Mouse (Mus musculus): ENCODE measurements around the gene L3mbtl3. TPM values are rescaled to one million over a fixed set of nuclear protein-coding genes. Genes with fewer than 3 reads are reported as not detected.
A peak's percentile ranks its signal among the peaks of the same experiment; 100 is the strongest.

Gene L3mbtl3
- total and polyA plus RNA-seq, 2 experiments from 2014 or later = 19.2 to 56.5 TPM

DNA sequence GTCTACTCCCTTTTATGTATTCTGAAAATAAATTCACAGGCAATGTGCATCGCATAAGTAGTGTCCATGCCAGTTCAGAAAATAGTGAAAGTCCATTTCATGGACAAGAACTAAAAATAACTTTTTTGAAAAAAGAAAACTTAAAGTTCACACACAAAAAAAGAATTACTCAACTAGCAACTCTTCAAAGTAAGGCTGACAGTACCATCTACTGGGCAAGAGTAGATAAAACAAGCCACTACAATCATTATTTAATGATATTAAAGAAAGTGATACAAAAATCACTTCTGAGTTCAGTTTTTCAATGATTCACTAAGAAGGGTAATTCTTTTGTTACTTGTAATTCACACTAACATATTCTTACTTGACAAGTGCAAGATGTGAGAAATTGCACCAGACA, 29.9 kb downstream of the L3mbtl3 start:
- H3K36me3 ChIP-seq (ENCODE audit: insufficient read depth) = peaks cover 5% of the 10 kb centered on the region
- no peaks in the 10 kb centered on the region for H3K27me3 ChIP-seq (ENCODE audit: insufficient read depth, low read length)
- ATAC-seq = peak; percentile 27; the same call in 1 of the 2 replicates
- no peaks in the 10 kb centered on the region for H3K4me1 ChIP-seq (ENCODE audit: insufficient read depth)
- H3K9me3 ChIP-seq (ENCODE audit: low read length) = no peaks in the 10 kb centered on the region
- peak; percentile 62 for TF ChIP-seq CTCF (IDR thresholded peaks at IDR 0.05; ENCODE audit: low read depth)
- H3K27ac ChIP-seq (ENCODE audit: low read depth, low read length) = no peak overlapping the region
- peak; percentile 35 for DNase-seq
- 83% methylated on average over 1 of the region's 1 CpGs for WGBS
- H3K4me3 ChIP-seq (ENCODE audit: low read depth, low read length) = no peak overlapping the region
- H3K4me2 ChIP-seq (ENCODE audit: low read depth) = no peak overlapping the region
- no peak overlapping the region for H3K9ac ChIP-seq

DNA sequence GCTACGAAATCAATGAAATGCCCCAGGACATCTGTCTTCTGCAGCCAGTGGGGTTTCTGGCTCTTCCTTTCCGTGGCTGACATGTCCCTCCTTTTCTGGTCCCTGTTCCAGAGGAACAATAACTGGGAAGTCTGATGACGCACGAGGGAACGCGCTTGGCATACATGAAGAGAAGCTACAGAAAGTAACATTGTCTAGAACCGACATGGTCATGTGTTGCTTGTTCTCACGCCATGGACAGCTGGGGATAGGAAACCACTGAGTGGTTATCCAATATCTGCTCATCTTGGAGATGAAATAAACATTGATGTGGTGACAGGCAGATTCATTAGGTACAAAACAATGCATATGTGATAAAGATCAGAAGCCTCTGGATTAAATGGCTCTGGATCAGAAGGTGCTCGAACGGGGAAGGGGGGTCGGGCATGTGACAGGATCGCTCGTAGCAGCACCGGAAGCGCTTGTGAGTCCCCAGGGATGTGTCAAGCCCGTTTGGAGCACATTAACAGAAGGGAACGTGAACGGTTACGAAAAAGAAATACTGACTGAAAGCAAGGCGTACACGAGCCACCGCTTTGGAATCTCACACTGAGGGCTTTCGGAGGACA, 37.8 kb downstream of the L3mbtl3 start:
- TF ChIP-seq CTCF (IDR thresholded peaks at IDR 0.05; ENCODE audit: low read depth) = no peak
- no peaks in the 10 kb centered on the region for H3K27me3 ChIP-seq (ENCODE audit: insufficient read depth, low read length)
- H3K4me2 ChIP-seq (ENCODE audit: low read depth) = no peak overlapping the region
- ATAC-seq (no peak), DNase-seq (no peak)
- no peaks in the 10 kb centered on the region for H3K4me1 ChIP-seq (ENCODE audit: insufficient read depth)
- no peak overlapping the region for H3K9ac ChIP-seq
- H3K9me3 ChIP-seq (ENCODE audit: low read length) = no peaks in the 10 kb centered on the region
- H3K36me3 ChIP-seq (ENCODE audit: insufficient read depth) = peaks cover 46% of the 10 kb centered on the region
- no peak overlapping the region for H3K27ac ChIP-seq (ENCODE audit: low read depth, low read length)
- WGBS = 88% methylated on average over 23 of the region's 23 CpGs
- no peak overlapping the region for H3K4me3 ChIP-seq (ENCODE audit: low read depth, low read length)

DNA sequence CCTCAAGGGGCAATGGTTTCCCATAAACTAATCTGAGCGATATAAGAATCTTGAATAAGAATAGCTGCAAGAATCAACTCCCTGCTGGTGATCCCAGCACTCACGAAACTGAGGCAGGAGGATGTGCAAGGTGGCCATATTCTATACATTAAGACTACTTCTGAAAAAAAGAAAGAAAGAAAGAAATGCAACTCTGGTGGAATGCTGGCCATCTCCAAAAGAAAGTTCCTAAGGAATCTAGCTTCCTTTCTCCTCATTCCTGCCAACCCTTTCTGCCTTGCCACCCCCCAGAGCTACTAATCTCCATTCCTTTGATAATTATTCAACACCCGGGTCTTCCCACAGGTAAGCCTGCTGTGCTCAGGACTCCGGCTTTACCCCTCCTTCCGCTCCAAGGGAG, 41.8 kb downstream of the L3mbtl3 start:
- H3K4me2 ChIP-seq (ENCODE audit: low read depth) = no peak overlapping the region
- H3K27ac ChIP-seq (ENCODE audit: low read depth, low read length) = no peak overlapping the region
- H3K4me1 ChIP-seq (ENCODE audit: insufficient read depth) = no peaks in the 10 kb centered on the region
- DNase-seq (no peak), ATAC-seq (no peak)
- H3K27me3 ChIP-seq (ENCODE audit: insufficient read depth, low read length) = no peaks in the 10 kb centered on the region
- no peak for TF ChIP-seq CTCF (IDR thresholded peaks at IDR 0.05; ENCODE audit: low read depth)
- WGBS = 48% methylated on average over 5 of the region's 5 CpGs
- no peaks in the 10 kb centered on the region for H3K9me3 ChIP-seq (ENCODE audit: low read length)
- no peak overlapping the region for H3K9ac ChIP-seq
- H3K36me3 ChIP-seq (ENCODE audit: insufficient read depth) = peaks cover 27% of the 10 kb centered on the region
- H3K4me3 ChIP-seq (ENCODE audit: low read depth, low read length) = no peak overlapping the region

DNA sequence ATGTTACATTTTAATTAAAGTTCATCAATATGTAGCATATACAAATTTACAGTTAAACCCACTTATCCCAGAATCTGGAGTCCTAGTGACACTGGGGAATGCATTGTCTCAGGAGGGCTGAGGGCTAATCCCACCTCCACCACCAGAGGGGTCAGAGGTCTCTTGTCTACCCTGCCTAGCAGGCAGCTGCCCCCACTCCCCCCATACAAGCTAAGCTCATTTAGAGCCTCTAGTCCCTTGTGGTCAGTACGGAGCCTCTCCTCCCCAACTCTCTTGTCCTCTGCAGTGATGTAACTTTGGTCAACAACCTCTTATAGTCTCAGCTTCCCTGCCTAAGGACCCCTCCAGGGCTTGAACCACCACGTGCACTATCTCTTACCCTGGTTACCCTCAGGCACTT, 43.0 kb downstream of the L3mbtl3 start:
- Histone ChIP-seq H3K27me3 (ENCODE audit: insufficient read depth, low read length) (no peaks in the 10 kb centered on the region), H3K27ac (ENCODE audit: low read depth, low read length) (no peak overlapping the region), H3K36me3 (ENCODE audit: insufficient read depth) (peaks cover 16% of the 10 kb centered on the region), H3K4me3 (ENCODE audit: low read depth, low read length) (no peak overlapping the region), H3K4me2 (ENCODE audit: low read depth) (no peak overlapping the region), H3K9ac (no peak overlapping the region), H3K9me3 (ENCODE audit: low read length) (no peaks in the 10 kb centered on the region), H3K4me1 (ENCODE audit: insufficient read depth) (no peaks in the 10 kb centered on the region)
- no peak for TF ChIP-seq CTCF (IDR thresholded peaks at IDR 0.05; ENCODE audit: low read depth)
- 30% methylated on average over 2 of the region's 2 CpGs for WGBS
- no peak for DNase-seq
- ATAC-seq = no peak

DNA sequence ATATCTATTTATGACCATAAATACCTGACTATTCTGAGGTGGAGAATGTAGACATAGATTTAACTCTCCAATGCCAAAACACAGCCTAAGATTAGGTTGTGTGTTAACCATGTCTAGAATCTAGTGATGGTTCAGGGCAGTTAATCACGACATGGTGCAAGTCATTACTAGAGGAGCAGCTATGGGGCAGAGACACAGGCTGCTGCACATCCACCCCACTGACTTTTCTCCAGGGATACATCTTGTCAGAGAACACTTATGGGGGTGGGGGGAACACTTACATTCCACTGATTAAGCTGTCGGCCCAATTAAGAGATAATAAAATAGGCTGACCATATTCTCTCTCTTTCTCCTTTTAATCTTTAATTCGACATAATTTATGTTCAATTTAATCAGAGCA, 46.9 kb downstream of the L3mbtl3 start:
- DNase-seq (no peak), ATAC-seq (no peak)
- Histone ChIP-seq H3K9ac (no peak overlapping the region), H3K27me3 (ENCODE audit: insufficient read depth, low read length) (no peaks in the 10 kb centered on the region), H3K36me3 (ENCODE audit: insufficient read depth) (peaks cover 13% of the 10 kb centered on the region), H3K9me3 (ENCODE audit: low read length) (no peaks in the 10 kb centered on the region), H3K4me2 (ENCODE audit: low read depth) (no peak overlapping the region), H3K4me3 (ENCODE audit: low read depth, low read length) (no peak overlapping the region), H3K27ac (ENCODE audit: low read depth, low read length) (no peak overlapping the region), H3K4me1 (ENCODE audit: insufficient read depth) (no peaks in the 10 kb centered on the region)
- 71% methylated on average over 3 of the region's 3 CpGs for WGBS
- no peak for TF ChIP-seq CTCF (IDR thresholded peaks at IDR 0.05; ENCODE audit: low read depth)

DNA sequence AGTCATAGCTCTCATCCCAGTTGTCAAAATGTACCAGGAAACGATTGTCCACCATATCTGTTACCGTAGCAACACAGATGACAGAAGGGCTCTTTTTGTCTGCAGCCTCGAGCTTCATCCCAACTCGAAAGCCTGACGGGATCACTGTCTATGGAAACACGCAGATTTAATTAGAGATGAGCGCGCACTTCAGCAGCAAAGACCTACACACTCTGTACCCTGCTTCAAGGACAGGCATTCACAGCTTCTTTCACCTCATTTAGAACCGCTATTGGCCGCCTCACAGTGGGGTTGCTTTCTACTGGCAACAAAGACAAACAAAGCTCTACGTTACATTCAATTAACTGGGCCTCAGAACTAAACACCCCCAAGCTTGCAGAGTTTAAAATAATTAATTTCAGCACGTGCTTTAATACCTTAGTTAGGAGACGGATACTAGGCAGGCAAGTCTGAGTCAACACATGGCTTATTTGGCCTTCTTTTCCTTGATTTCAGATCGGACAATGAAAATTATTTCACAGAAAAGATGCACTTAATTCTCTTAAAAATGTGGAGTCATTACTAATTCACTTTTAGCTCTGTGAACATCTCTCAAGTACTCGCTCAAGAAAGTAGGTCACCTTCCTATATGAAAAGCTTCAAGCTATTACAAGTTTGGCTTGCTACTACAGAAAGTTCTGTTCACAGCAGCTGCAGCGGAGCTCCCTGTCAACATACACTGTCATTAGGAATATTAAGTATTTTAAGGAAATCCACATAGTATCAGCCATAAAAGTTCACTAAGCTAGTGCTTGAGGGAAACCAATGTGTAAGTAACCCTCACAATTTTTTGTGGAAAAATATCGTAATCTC, 47.9 kb downstream of the L3mbtl3 start:
- no peaks in the 10 kb centered on the region for H3K27me3 ChIP-seq (ENCODE audit: insufficient read depth, low read length)
- DNase-seq (peak; percentile 32), ATAC-seq (peak; percentile 69)
- no peak overlapping the region for H3K27ac ChIP-seq (ENCODE audit: low read depth, low read length)
- no peak overlapping the region for H3K4me3 ChIP-seq (ENCODE audit: low read depth, low read length)
- WGBS = 12% methylated on average over 17 of the region's 17 CpGs
- no peak overlapping the region for H3K4me2 ChIP-seq (ENCODE audit: low read depth)
- no peak overlapping the region for H3K9ac ChIP-seq
- H3K9me3 ChIP-seq (ENCODE audit: low read length) = no peaks in the 10 kb centered on the region
- peaks cover 16% of the 10 kb centered on the region for H3K36me3 ChIP-seq (ENCODE audit: insufficient read depth)
- no peak for TF ChIP-seq CTCF (IDR thresholded peaks at IDR 0.05; ENCODE audit: low read depth)
- H3K4me1 ChIP-seq (ENCODE audit: insufficient read depth) = no peaks in the 10 kb centered on the region

DNA sequence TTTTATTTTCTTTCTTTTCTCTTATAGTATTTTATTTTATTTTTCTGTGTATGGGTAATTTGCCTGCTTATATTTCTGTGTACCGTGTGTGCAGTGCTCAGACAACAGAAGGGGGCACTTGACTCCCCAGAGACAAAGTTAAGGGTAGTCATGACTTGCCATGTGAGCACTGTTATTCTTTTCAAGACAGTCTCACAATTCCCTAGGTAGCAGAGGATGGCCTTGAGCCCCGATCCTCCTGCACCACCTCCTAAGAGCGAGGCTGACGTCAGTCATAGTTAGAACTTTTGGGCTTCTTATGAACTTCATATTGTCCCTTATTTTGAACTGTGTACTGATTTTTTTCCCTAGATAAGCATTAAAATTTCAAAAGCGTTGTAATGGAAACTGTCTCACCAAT, 48.5 kb downstream of the L3mbtl3 start:
- H3K9me3 ChIP-seq (ENCODE audit: low read length) = no peaks in the 10 kb centered on the region
- H3K27ac ChIP-seq (ENCODE audit: low read depth, low read length) = no peak overlapping the region
- no peak overlapping the region for H3K4me3 ChIP-seq (ENCODE audit: low read depth, low read length)
- ATAC-seq (no peak), DNase-seq (no peak)
- H3K27me3 ChIP-seq (ENCODE audit: insufficient read depth, low read length) = no peaks in the 10 kb centered on the region
- H3K9ac ChIP-seq = no peak overlapping the region
- H3K36me3 ChIP-seq (ENCODE audit: insufficient read depth) = peaks cover 16% of the 10 kb centered on the region
- WGBS = 52% methylated on average over 5 of the region's 5 CpGs
- no peaks in the 10 kb centered on the region for H3K4me1 ChIP-seq (ENCODE audit: insufficient read depth)
- no peak overlapping the region for H3K4me2 ChIP-seq (ENCODE audit: low read depth)
- no peak for TF ChIP-seq CTCF (IDR thresholded peaks at IDR 0.05; ENCODE audit: low read depth)
